Mouse (Mus musculus): ENCODE measurements around the gene Rgs6. TPM values are rescaled to one million over a fixed set of nuclear protein-coding genes. Genes with fewer than 3 reads are reported as not detected.

Rgs6 gene
- polyA plus RNA-seq, 2 experiments = 0.07 to 0.20 TPM

GRCm38 (mm10) chr12:82922856-82923506 lies 334.9 kb downstream of the Rgs6 start:
- no peak overlapping the region for H3K4me3 ChIP-seq (ENCODE audit: insufficient read depth in 1 of 2, low read depth in 2 of 2, low read length in 2 of 2)
- no peak overlapping the region for H3K4me2 ChIP-seq (ENCODE audit: low read depth)
- H3K4me1 ChIP-seq (replicated peaks; ENCODE audit: control insufficient read depth in 2 of 2, insufficient read depth in 2 of 2, low read length in 1 of 2) = no peaks in the 10 kb centered on the region
- no peaks in the 10 kb centered on the region for H3K9me3 ChIP-seq (ENCODE audit: control insufficient read depth, low read length)
- DNase-seq (ENCODE audit: low read depth in 3 of 3, low spot score in 3 of 3) (no peak), ATAC-seq (ENCODE audit: insufficient read depth) (no peak)
- TF ChIP-seq EP300 (IDR thresholded peaks at IDR 0.05; ENCODE audit: low read depth) = no peak
- no peak for TF ChIP-seq CTCF (IDR thresholded peaks at IDR 0.05; ENCODE audit: low read depth)
- no peaks in the 10 kb centered on the region for H3K27me3 ChIP-seq (ENCODE audit: control insufficient read depth, insufficient read depth, low read length)
- H3K36me3 ChIP-seq (replicated peaks; ENCODE audit: control insufficient read depth, insufficient read depth, low read depth) = no peaks in the 10 kb centered on the region
- H3K9ac ChIP-seq (replicated peaks) = no peak overlapping the region
- WGBS (ENCODE audit: insufficient replicate concordance) = 60% methylated on average over 4 of the region's 4 CpGs
- no peak overlapping the region for H3K27ac ChIP-seq

- H3K4me3 ChIP-seq (ENCODE audit: insufficient read depth in 1 of 2, low read depth in 2 of 2, low read length in 2 of 2) = no peak overlapping the region
- ATAC-seq (ENCODE audit: insufficient read depth) (no peak), DNase-seq (ENCODE audit: low read depth in 3 of 3, low spot score in 3 of 3) (no peak)
- H3K9ac ChIP-seq (replicated peaks) = no peak overlapping the region
- H3K27ac ChIP-seq = no peak overlapping the region
- H3K27me3 ChIP-seq (ENCODE audit: control insufficient read depth, insufficient read depth, low read length) = no peaks in the 10 kb centered on the region
- TF ChIP-seq CTCF (IDR thresholded peaks at IDR 0.05; ENCODE audit: low read depth) (no peak), EP300 (IDR thresholded peaks at IDR 0.05; ENCODE audit: low read depth) (no peak)
- no peaks in the 10 kb centered on the region for H3K4me1 ChIP-seq (replicated peaks; ENCODE audit: control insufficient read depth in 2 of 2, insufficient read depth in 2 of 2, low read length in 1 of 2)
- no peaks in the 10 kb centered on the region for H3K9me3 ChIP-seq (ENCODE audit: control insufficient read depth, low read length)
- WGBS (ENCODE audit: insufficient replicate concordance) = 79% methylated on average over 14 of the region's 14 CpGs
- H3K4me2 ChIP-seq (ENCODE audit: low read depth) = no peak overlapping the region
- no peaks in the 10 kb centered on the region for H3K36me3 ChIP-seq (replicated peaks; ENCODE audit: control insufficient read depth, insufficient read depth, low read depth)
Measured at GRCm38 (mm10) chr12:82932706-82933461, 344.8 kb downstream of the Rgs6 start.

- H3K27me3 ChIP-seq (ENCODE audit: control insufficient read depth, insufficient read depth, low read length) = no peaks in the 10 kb centered on the region
- no peak overlapping the region for H3K9ac ChIP-seq (replicated peaks)
- H3K9me3 ChIP-seq (ENCODE audit: control insufficient read depth, low read length) = no peaks in the 10 kb centered on the region
- H3K4me3 ChIP-seq (ENCODE audit: insufficient read depth in 1 of 2, low read depth in 2 of 2, low read length in 2 of 2) = no peak overlapping the region
- H3K4me1 ChIP-seq (replicated peaks; ENCODE audit: control insufficient read depth in 2 of 2, insufficient read depth in 2 of 2, low read length in 1 of 2) = no peaks in the 10 kb centered on the region
- H3K27ac ChIP-seq = no peak overlapping the region
- TF ChIP-seq CTCF (IDR thresholded peaks at IDR 0.05; ENCODE audit: low read depth) = no peak
- TF ChIP-seq EP300 (IDR thresholded peaks at IDR 0.05; ENCODE audit: low read depth) = no peak
- no peaks in the 10 kb centered on the region for H3K36me3 ChIP-seq (replicated peaks; ENCODE audit: control insufficient read depth, insufficient read depth, low read depth)
- 58% methylated on average over 6 of the region's 6 CpGs for WGBS (ENCODE audit: insufficient replicate concordance)
- no peak overlapping the region for H3K4me2 ChIP-seq (ENCODE audit: low read depth)
- no peak for ATAC-seq (ENCODE audit: insufficient read depth)
- no peak for DNase-seq (ENCODE audit: low read depth in 3 of 3, low spot score in 3 of 3)
Measured at GRCm38 (mm10) chr12:82935121-82935762, 347.1 kb downstream of the Rgs6 start.

- TF ChIP-seq CTCF (IDR thresholded peaks at IDR 0.05; ENCODE audit: low read depth) = no peak
- no peak for TF ChIP-seq EP300 (IDR thresholded peaks at IDR 0.05; ENCODE audit: low read depth)
- Histone ChIP-seq H3K36me3 (replicated peaks; ENCODE audit: control insufficient read depth, insufficient read depth, low read depth) (no peaks in the 10 kb centered on the region), H3K9ac (replicated peaks) (no peak overlapping the region), H3K9me3 (ENCODE audit: control insufficient read depth, low read length) (no peaks in the 10 kb centered on the region), H3K4me1 (replicated peaks; ENCODE audit: control insufficient read depth in 2 of 2, insufficient read depth in 2 of 2, low read length in 1 of 2) (no peaks in the 10 kb centered on the region), H3K27ac (no peak overlapping the region), H3K27me3 (ENCODE audit: control insufficient read depth, insufficient read depth, low read length) (no peaks in the 10 kb centered on the region), H3K4me2 (ENCODE audit: low read depth) (no peak overlapping the region), H3K4me3 (ENCODE audit: insufficient read depth in 1 of 2, low read depth in 2 of 2, low read length in 2 of 2) (no peak overlapping the region)
- no peak for DNase-seq (ENCODE audit: low read depth in 3 of 3, low spot score in 3 of 3)
- no peak for ATAC-seq (ENCODE audit: insufficient read depth)
- 59% methylated on average over 1 of the region's 1 CpGs for WGBS (ENCODE audit: insufficient replicate concordance)
Measured at GRCm38 (mm10) chr12:82935767-82936166, 347.7 kb downstream of the Rgs6 start.

- ATAC-seq (ENCODE audit: insufficient read depth) = no peak
- DNase-seq (ENCODE audit: low read depth in 3 of 3, low spot score in 3 of 3) = no peak
- 56% methylated on average over 4 of the region's 4 CpGs for WGBS (ENCODE audit: insufficient replicate concordance)
Measured at GRCm38 (mm10) chr12:82940461-82940860, 352.4 kb downstream of the Rgs6 start.

More at GRCm38 (mm10) chr12:82940461-82940860, 352.4 kb downstream of the Rgs6 start:
- H3K27ac ChIP-seq = no peak overlapping the region
- no peaks in the 10 kb centered on the region for H3K9me3 ChIP-seq (ENCODE audit: control insufficient read depth, low read length)
- H3K27me3 ChIP-seq (ENCODE audit: control insufficient read depth, insufficient read depth, low read length) = no peaks in the 10 kb centered on the region
- TF ChIP-seq EP300 (IDR thresholded peaks at IDR 0.05; ENCODE audit: low read depth) (no peak), CTCF (IDR thresholded peaks at IDR 0.05; ENCODE audit: low read depth) (no peak)
- H3K4me1 ChIP-seq (replicated peaks; ENCODE audit: control insufficient read depth in 2 of 2, insufficient read depth in 2 of 2, low read length in 1 of 2) = no peaks in the 10 kb centered on the region
- no peaks in the 10 kb centered on the region for H3K36me3 ChIP-seq (replicated peaks; ENCODE audit: control insufficient read depth, insufficient read depth, low read depth)
- no peak overlapping the region for H3K4me2 ChIP-seq (ENCODE audit: low read depth)
- no peak overlapping the region for H3K9ac ChIP-seq (replicated peaks)
- no peak overlapping the region for H3K4me3 ChIP-seq (ENCODE audit: insufficient read depth in 1 of 2, low read depth in 2 of 2, low read length in 2 of 2)

Measured in liver, embryonic 14.5 days (tissue).